Mouse (Mus musculus) liver, postnatal 0 days (tissue): Measurements from ENCODE around the gene Pgam2.

Experiments used
- CTCF ChIP-seq: sonication (generic); IDR thresholded peaks from 2 replicates; pipeline ENCODE4 v1.5.1; 2016; ENCODE audit warnings: antibody characterized with exemption, low read depth
- EP300 ChIP-seq: IDR thresholded peaks from 2 replicates; pipeline ENCODE4 v1.6.1; 2016; ENCODE audit warnings: antibody characterized with exemption, low read depth, mild to moderate bottlenecking

GRCm38 (mm10) chr11:5829327-5829726 is 25.8 kb upstream of the Pgam2 start:
- TF ChIP-seq CTCF: no peak
- TF ChIP-seq EP300: no peak
